Mouse (Mus musculus): ENCODE measurements around the gene Obscn.

GRCm38 (mm10) chr11:58951210-58951609, 185.0 kb downstream of the Obscn start:
- no peak for TF ChIP-seq EP300 (IDR thresholded peaks at IDR 0.05)
- no peak for TF ChIP-seq CTCF (IDR thresholded peaks at IDR 0.05)
